Mouse (Mus musculus) left cerebral cortex, postnatal 14 days (tissue): ENCODE data around the gene Cxcl17. TPM values are rescaled to one million over a fixed set of nuclear protein-coding genes. Genes with fewer than 3 reads are reported as not detected.

Experiments
- DNase-seq, 2 experiments: peaks; one replicate each; pipeline ENCODE4 v3.0.0; 2021 to 2022; ENCODE audit warnings: low spot score in 2 of 2, mixed read lengths in 1 of 2
- intact Hi-C: fragments of 180-260 bp; cut with DNase I; formaldehyde crosslinking; loops from one replicate; pipeline ENCODE4 v1.15.1; 2025
- total RNA-seq, 2 experiments: library from RNA; stranded (reverse); gene quantifications; 2 replicates each; pipeline ENCODE4 v1.2.3; 2021

Gene Cxcl17
- total RNA-seq, 2 experiments from 2014 or later: not detected

- intact Hi-C loops: loop anchor here (5.0 kb wide), 1 partner anchor 56 kb away; no protein-coding TSS in a partner anchor
Measured at GRCm38 (mm10) chr7:25378181-25379100, 34.2 kb downstream of the Cxcl17 start.

GRCm38 (mm10) chr7:25377100-25377700, 35.5 kb downstream of the Cxcl17 start:
- DNase-seq: no peak
- intact Hi-C loops: loop anchor here (5.0 kb wide), 1 partner anchor 55 kb away; no protein-coding TSS in a partner anchor

More at GRCm38 (mm10) chr7:25378181-25379100, 34.2 kb downstream of the Cxcl17 start:
- no peak for DNase-seq

- DNase-seq: peak; percentile 93 to 94
- intact Hi-C loops: loop anchor here (5.0 kb wide), 1 partner anchor 54 kb away; no protein-coding TSS in a partner anchor
Measured at GRCm38 (mm10) chr7:25376556-25376955, 36.1 kb downstream of the Cxcl17 start.

GRCm38 (mm10) chr7:25372441-25372840, 40.2 kb downstream of the Cxcl17 start:
- DNase-seq: no peak
- intact Hi-C loops: no loop called here

GRCm38 (mm10) chr7:25369058-25369749, 43.5 kb downstream of the Cxcl17 start, which contains the start of gene Cnfn:
TSS of gene Cnfn (minus strand) at chr7:25369724.
- intact Hi-C loops: no loop called here
- no peak for DNase-seq

- intact Hi-C loops: no loop called here
- no peak for DNase-seq
Measured at GRCm38 (mm10) chr7:25368333-25368732, 44.4 kb downstream of the Cxcl17 start.

- no peak for DNase-seq
- intact Hi-C loops: no loop called here
Measured at GRCm38 (mm10) chr7:25367632-25368293, 44.9 kb downstream of the Cxcl17 start.

- intact Hi-C loops: no loop called here
- no peak for DNase-seq
Measured at GRCm38 (mm10) chr7:25365937-25366625, 46.6 kb downstream of the Cxcl17 start.

GRCm38 (mm10) chr7:25363632-25364031, 49.1 kb downstream of the Cxcl17 start:
- no peak for DNase-seq
- intact Hi-C loops: no loop called here

- intact Hi-C loops: no loop called here
- DNase-seq: no peak
Measured at GRCm38 (mm10) chr7:25363151-25363550, 49.5 kb downstream of the Cxcl17 start.

GRCm38 (mm10) chr7:25358721-25359206, 53.9 kb downstream of the Cxcl17 start:
- DNase-seq: no peak
- intact Hi-C loops: no loop called here

Other genes with a start within 250 kb of the Cxcl17 start
- 10 to 100 TPM; 11.5 to 13.0 TPM for gene Pou2f2, start 233.2 kb downstream of the Cxcl17 start, total RNA-seq
- gene Dedd2, start 192.3 kb downstream of the Cxcl17 start, total RNA-seq: 10 to 100 TPM; 25.0 to 26.0 TPM
- 10 to 100 TPM in 1 of 2 experiments, 1 to 10 TPM in 1; 9.2 to 10.3 TPM for gene Zfp526, start 191.5 kb downstream of the Cxcl17 start, total RNA-seq
- gene Gsk3a, start 175.0 kb downstream of the Cxcl17 start, total RNA-seq: 100 to 1,000 TPM; 201 to 203 TPM
- gene Erf, start 162.1 kb downstream of the Cxcl17 start, total RNA-seq: 10 to 100 TPM; 68.6 to 70.7 TPM
- gene Cic, start 145.2 kb downstream of the Cxcl17 start, total RNA-seq: 100 to 1,000 TPM; 246 to 255 TPM
- gene Pafah1b3, start 114.9 kb downstream of the Cxcl17 start, total RNA-seq: 10 to 100 TPM; 25.2 to 32.2 TPM
- gene Prr19, start 111.5 kb downstream of the Cxcl17 start, total RNA-seq: under 1 TPM in 1 of 2 experiments, not detected in 1; 0.29 TPM
- gene Tmem145, start 106.8 kb downstream of the Cxcl17 start, total RNA-seq: 10 to 100 TPM; 70.9 to 76.8 TPM
- gene Megf8, start 95.7 kb downstream of the Cxcl17 start, total RNA-seq: 10 to 100 TPM; 97.4 to 97.8 TPM
- gene Cnfn, start 43.2 kb downstream of the Cxcl17 start, total RNA-seq: not detected
- 1 to 10 TPM; 5.6 to 6.3 TPM for gene Lipe, start 14.2 kb downstream of the Cxcl17 start, total RNA-seq
- gene Ceacam1, start 64.7 kb upstream of the Cxcl17 start, total RNA-seq: 1 to 10 TPM; 2.9 to 3.0 TPM
- under 1 TPM; 0.29 to 0.63 TPM for gene Ceacam2, start 127.0 kb upstream of the Cxcl17 start, total RNA-seq
- gene Erich4, start 203.0 kb upstream of the Cxcl17 start, total RNA-seq: not detected
- 10 to 100 TPM; 35.7 to 39.6 TPM for gene Dmac2, start 206.5 kb upstream of the Cxcl17 start, total RNA-seq
- gene B3gnt8, start 213.8 kb upstream of the Cxcl17 start, total RNA-seq: 1 to 10 TPM in 1 of 2 experiments, under 1 TPM in 1; 0.91 to 1.0 TPM
- gene Bckdha, start 246.1 kb upstream of the Cxcl17 start, total RNA-seq: 10 to 100 TPM; 32.0 to 32.7 TPM
- gene Exosc5, start 246.3 kb upstream of the Cxcl17 start, total RNA-seq: 10 to 100 TPM; 22.6 to 23.9 TPM